Mouse (Mus musculus) olfactory bulb, adult 2 months (tissue): ENCODE measurements at regions not wholly inside any gene's neighbourhood (a gene's known extent, or its start where the extent isn't known, plus 50 kb on each side); places are given as distances from the start of the nearest gene placed in this dataset.

Source experiments
- CTCF ChIP-seq: fragments of 200-500 bp; IDR thresholded peaks from 2 replicates; pipeline ENCODE4 v1.5.1; 2012; ENCODE audit warnings: low read depth, mild to moderate bottlenecking, low read length, moderate library complexity; ENCODE audit not compliant: insufficient read depth
- POLR2A ChIP-seq: fragments of 200-500 bp; IDR thresholded peaks from 2 replicates; pipeline ENCODE4 v1.6.1; 2012; ENCODE audit warnings: mild to moderate bottlenecking, low read depth, low read length, moderate library complexity; ENCODE audit not compliant: insufficient read depth

GRCm38 (mm10) chr8:26352541-26353010, 233.2 kb downstream of the Gm45692 start:
- no peak for TF ChIP-seq CTCF
- TF ChIP-seq POLR2A = no peak
